Mouse (Mus musculus) neural tube, embryonic 13.5 days (tissue): ENCODE data around the gene Gm3854. TPM values are rescaled to one million over a fixed set of nuclear protein-coding genes. Genes with fewer than 3 reads are reported as not detected.

ENCODE experiments used
- ATAC-seq: fragments of 200-750 bp; cut with Nextera tagmentation; 2 replicates; pipeline ENCODE4 v1.8.0; 2017; ENCODE audit warnings: low read depth, mild to moderate bottlenecking, moderate TSS enrichment, moderate library complexity
- H3K27ac ChIP-seq: fragments of 300-500 bp; sonication (generic); replicated peaks from 2 replicates; pipeline ENCODE4 v1.5.1; 2015; ENCODE audit warnings: moderate library complexity, mild to moderate bottlenecking, inconsistent platforms
- H3K27me3 ChIP-seq: fragments of 300-500 bp; sonication (generic); 2 replicates; pipeline ENCODE4 v1.6.1; 2015; ENCODE audit warnings: mild to moderate bottlenecking, inconsistent platforms
- H3K36me3 ChIP-seq: fragments of 300-500 bp; sonication (generic); 2 replicates; pipeline ENCODE4 v1.6.1; 2015; ENCODE audit warnings: mild to moderate bottlenecking, inconsistent platforms
- H3K4me1 ChIP-seq: fragments of 300-500 bp; sonication (generic); replicated peaks from 2 replicates; pipeline ENCODE4 v1.6.1; 2015; ENCODE audit warnings: inconsistent platforms
- H3K4me2 ChIP-seq: fragments of 300-500 bp; sonication (generic); 2 replicates; pipeline ENCODE4 v1.6.1; 2015; ENCODE audit warnings: inconsistent platforms, mild to moderate bottlenecking, moderate library complexity
- H3K4me3 ChIP-seq: fragments of 300-500 bp; sonication (generic); 2 replicates; pipeline ENCODE4 v1.5.1; 2015; ENCODE audit warnings: mild to moderate bottlenecking, inconsistent platforms
- H3K9ac ChIP-seq: fragments of 300-500 bp; sonication (generic); 2 replicates; pipeline ENCODE4 v1.6.1; 2015; ENCODE audit warnings: moderate library complexity, mild to moderate bottlenecking, inconsistent platforms
- H3K9me3 ChIP-seq: fragments of 300-500 bp; sonication (generic); 2 replicates; pipeline ENCODE4 v1.6.1; 2016; ENCODE audit warnings: inconsistent platforms
- WGBS: fragments of 180-500 bp; shearing (Covaris S2); methylation state at CpG from one replicate; pipeline ENCODE4 v1.1.7; 2015; 5-methylcytosine and 5-hydroxymethylcytosine counted together
- polyA plus RNA-seq: library from polyadenylated mRNA; unstranded; fragments of >200 nt; fragmentation: Nextera tagmentation; extraction: Ambion mirVana; gene quantifications from 2 replicates; pipeline ENCODE4 v1.2.1, GENCODE M21; 2015

Gene Gm3854
- polyA plus RNA-seq, 1 experiment from 2014 or later: 7.4 TPM

DNA sequence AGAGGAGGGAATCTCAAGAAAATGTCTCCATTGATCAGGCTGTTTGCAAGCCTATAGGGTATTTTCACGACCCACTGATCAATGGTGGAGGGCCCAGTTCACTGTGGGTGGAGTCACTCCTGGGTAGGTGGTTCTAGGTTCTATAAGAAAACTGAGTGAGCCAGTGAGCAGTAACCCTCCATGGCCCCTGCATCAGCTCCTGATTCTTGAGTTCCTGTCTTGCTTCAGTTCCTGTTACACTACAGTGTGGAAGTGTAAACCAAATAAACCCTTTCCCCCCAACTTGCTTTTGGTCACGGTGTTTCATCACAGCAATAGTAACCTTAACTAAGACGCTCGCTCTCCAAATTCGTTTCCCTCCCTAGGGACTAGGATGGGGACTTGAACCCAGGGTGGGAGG is 45.4 kb downstream of the Gm3854 start:
- Histone ChIP-seq H3K9ac (no peak overlapping the region), H3K27ac (no peak overlapping the region), H3K36me3 (peaks cover 79% of the 10 kb centered on the region), H3K27me3 (no peaks in the 10 kb centered on the region), H3K4me1 (peaks cover 7% of the 10 kb centered on the region), H3K4me3 (no peak overlapping the region), H3K4me2 (no peak overlapping the region), H3K9me3 (no peaks in the 10 kb centered on the region)
- WGBS: 88% methylated on average over 5 of the region's 5 CpGs
- no peak for ATAC-seq

GRCm38 (mm10) chr7:6389449-6389848 is 45.9 kb downstream of the Gm3854 start:
- 69% methylated on average over 5 of the region's 5 CpGs for WGBS
- no peaks in the 10 kb centered on the region for H3K27me3 ChIP-seq
- H3K4me3 ChIP-seq: no peak overlapping the region
- no peak overlapping the region for H3K27ac ChIP-seq
- H3K36me3 ChIP-seq: peaks cover 84% of the 10 kb centered on the region
- no peak for ATAC-seq
- peaks cover 3% of the 10 kb centered on the region for H3K4me1 ChIP-seq
- H3K4me2 ChIP-seq: no peak overlapping the region
- H3K9me3 ChIP-seq: no peaks in the 10 kb centered on the region
- no peak overlapping the region for H3K9ac ChIP-seq

DNA sequence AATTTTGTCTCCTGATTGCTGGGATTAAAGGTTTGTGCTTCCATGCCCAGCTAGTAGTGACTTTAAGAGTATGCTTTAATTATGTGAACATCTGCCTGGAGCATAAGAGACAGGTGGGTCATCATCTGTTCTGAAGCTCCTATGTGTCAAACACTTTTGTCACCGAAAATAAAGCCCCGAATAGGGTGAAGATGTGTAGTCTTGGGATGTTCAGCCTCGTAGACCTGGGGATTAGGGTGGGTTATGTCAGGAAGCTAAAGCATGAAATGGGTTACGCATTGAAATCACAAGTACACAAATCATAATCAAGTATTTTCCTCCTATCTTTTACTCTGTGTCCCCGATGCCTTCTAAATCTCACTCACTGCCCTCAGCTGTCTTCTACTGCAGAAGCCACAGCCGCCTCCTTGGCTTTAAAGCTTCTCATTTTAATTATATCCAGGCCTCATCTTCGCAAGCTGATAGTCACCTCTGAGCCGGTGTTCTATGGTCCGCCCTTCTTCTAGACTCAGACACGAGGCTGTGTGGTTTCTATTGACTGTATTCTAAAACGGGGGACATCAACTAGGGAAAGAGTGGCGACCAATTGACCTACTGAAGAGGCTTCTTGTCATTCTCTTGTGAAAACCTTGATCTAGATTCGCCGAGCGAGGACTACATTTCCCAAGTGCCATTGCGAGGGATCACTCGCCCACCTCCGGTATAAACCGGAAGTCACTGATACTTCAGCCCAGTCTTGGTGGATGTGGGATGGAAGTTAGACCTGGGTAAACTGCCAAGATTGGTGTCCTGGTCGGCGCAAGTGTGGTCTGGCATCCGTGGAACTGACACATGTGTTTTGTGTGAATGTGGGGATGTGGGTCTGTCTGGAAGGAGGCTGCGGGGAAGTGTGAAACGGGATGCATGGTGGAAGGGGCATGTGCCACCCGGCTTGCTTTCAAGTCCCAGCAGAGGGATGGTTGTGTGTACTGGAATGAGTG is 54.7 kb downstream of the Gm3854 start, which contains the start of gene Smim17:
Gene Smim17, plus strand, starts transcription at position 720 of the 980 bp plus-strand sequence.
- H3K4me2 ChIP-seq: peak within 1 kb of the TSS; percentile 60
- H3K27ac ChIP-seq: no peak within 1 kb of the TSS; the same call in 1 of the 2 replicates
- peak within 1 kb of the TSS; percentile 68 for H3K9ac ChIP-seq
- no peaks in the 10 kb centered on the region for H3K27me3 ChIP-seq
- peaks cover 11% of the 10 kb centered on the region; the same call in 1 of the 2 replicates for H3K4me1 ChIP-seq
- H3K9me3 ChIP-seq: no peaks in the 10 kb centered on the region
- peak within 1 kb of the TSS; percentile 45 for H3K4me3 ChIP-seq
- peaks cover 30% of the 10 kb centered on the region for H3K36me3 ChIP-seq
- ATAC-seq: peak; percentile 93
- 28% methylated on average over 25 of the region's 25 CpGs for WGBS

Other genes starting within 250 kb of the Gm3854 start
- gene Zfp787, start 187.8 kb upstream of the Gm3854 start, polyA plus RNA-seq: 23.0 and 23.7 TPM in 2 replicates
- 71.4 and 81.0 TPM in 2 replicates for gene Zfp444, start 171.5 kb upstream of the Gm3854 start, polyA plus RNA-seq
- gene Galp, start 146.7 kb upstream of the Gm3854 start, polyA plus RNA-seq: not detected in 2 replicates
- not detected in 2 replicates for gene Zscan5b, start 121.5 kb upstream of the Gm3854 start, polyA plus RNA-seq
- gene Epp13, start 91.0 kb upstream of the Gm3854 start, polyA plus RNA-seq: not detected in 2 replicates
- 17.7 and 17.8 TPM in 2 replicates for gene Zfp667, start 57.2 kb upstream of the Gm3854 start, polyA plus RNA-seq
- 10.4 and 14.0 TPM in 2 replicates for gene Zfp583, start 12.5 kb upstream of the Gm3854 start, polyA plus RNA-seq
- 3.5 and 4.5 TPM in 2 replicates for gene Zfp78, start 19.5 kb downstream of the Gm3854 start, polyA plus RNA-seq
- gene Zfp28, start 39.5 kb downstream of the Gm3854 start, polyA plus RNA-seq: 12.0 and 15.1 TPM in 2 replicates
- gene Smim17, start 55.0 kb downstream of the Gm3854 start, polyA plus RNA-seq: 2.8 and 3.2 TPM in 2 replicates
- not detected in 2 replicates for gene Gm20715, start 66.5 kb downstream of the Gm3854 start, polyA plus RNA-seq
- gene Olfr1344, start 94.9 kb downstream of the Gm3854 start, polyA plus RNA-seq: 0.10 TPM in 1 of 2 replicates, not detected in the other
- gene Olfr1336, start 112.4 kb downstream of the Gm3854 start, polyA plus RNA-seq: not detected in 2 replicates
- gene Olfr1346, start 123.3 kb downstream of the Gm3854 start, polyA plus RNA-seq: not detected in 2 replicates
- not detected in 2 replicates for gene Olfr5, start 143.2 kb downstream of the Gm3854 start, polyA plus RNA-seq
- gene Olfr1347, start 156.0 kb downstream of the Gm3854 start, polyA plus RNA-seq: not detected in 2 replicates
- not detected in 2 replicates for gene Olfr1348, start 165.0 kb downstream of the Gm3854 start, polyA plus RNA-seq
- not detected in 2 replicates for gene Olfr1349, start 179.2 kb downstream of the Gm3854 start, polyA plus RNA-seq
- gene Olfr1350, start 221.1 kb downstream of the Gm3854 start, polyA plus RNA-seq: not detected in 2 replicates